Mouse (Mus musculus): Measurements from ENCODE around the gene Lamc2. TPM values are rescaled to one million over a fixed set of nuclear protein-coding genes. Genes with fewer than 3 reads are reported as not detected.
A peak's percentile ranks its signal among the peaks of the same experiment; 100 is the strongest.

Gene Lamc2
- polyA plus RNA-seq, 1 experiment from 2014 or later, result 4.0 TPM

- Histone ChIP-seq H3K4me2 (ENCODE audit: low read depth, low read length) (no peak overlapping the region), H3K4me3 (ENCODE audit: low read depth, low read length) (no peak overlapping the region), H3K27ac (replicated peaks; ENCODE audit: low read depth, low read length) (no peak overlapping the region), H3K27me3 (ENCODE audit: control insufficient read depth, insufficient read depth, low read length) (no peaks in the 10 kb centered on the region), H3K9me3 (replicated peaks; ENCODE audit: control insufficient read depth, low read length) (no peaks in the 10 kb centered on the region), H3K9ac (replicated peaks; ENCODE audit: low read length) (no peak overlapping the region), H3K36me3 (replicated peaks; ENCODE audit: control insufficient read depth, insufficient read depth, low read depth, low read length) (no peaks in the 10 kb centered on the region), H3K4me1 (ENCODE audit: control insufficient read depth, insufficient read depth, low read length) (no peaks in the 10 kb centered on the region)
- ATAC-seq (replicated peaks; ENCODE audit: insufficient number of reproducible peaks, low FRiP score, low TSS enrichment, low read depth) (no peak), DNase-seq (ENCODE audit: low spot score) (no peak)
- WGBS, result 91% methylated on average over 6 of the region's 6 CpGs
Measured at GRCm38 (mm10) chr1:153192945-153193344, 6.7 kb upstream of the Lamc2 start.

- DNase-seq (ENCODE audit: low spot score), result no peak
- no peak overlapping the region for H3K9ac ChIP-seq (replicated peaks; ENCODE audit: low read length)
- H3K4me2 ChIP-seq (ENCODE audit: low read depth, low read length), result no peak overlapping the region
- 83% methylated on average over 4 of the region's 4 CpGs for WGBS
- no peak for ATAC-seq (replicated peaks; ENCODE audit: insufficient number of reproducible peaks, low FRiP score, low TSS enrichment, low read depth)
- no peaks in the 10 kb centered on the region for H3K36me3 ChIP-seq (replicated peaks; ENCODE audit: control insufficient read depth, insufficient read depth, low read depth, low read length)
- no peaks in the 10 kb centered on the region for H3K27me3 ChIP-seq (ENCODE audit: control insufficient read depth, insufficient read depth, low read length)
- no peaks in the 10 kb centered on the region for H3K9me3 ChIP-seq (replicated peaks; ENCODE audit: control insufficient read depth, low read length)
- H3K4me1 ChIP-seq (ENCODE audit: control insufficient read depth, insufficient read depth, low read length), result no peaks in the 10 kb centered on the region
- H3K4me3 ChIP-seq (ENCODE audit: low read depth, low read length), result no peak overlapping the region
- H3K27ac ChIP-seq (replicated peaks; ENCODE audit: low read depth, low read length), result no peak overlapping the region
Measured at GRCm38 (mm10) chr1:153192379-153192778, 6.1 kb upstream of the Lamc2 start.

GRCm38 (mm10) chr1:153191943-153192329 lies 5.7 kb upstream of the Lamc2 start:
- Histone ChIP-seq H3K4me1 (ENCODE audit: control insufficient read depth, insufficient read depth, low read length) (no peaks in the 10 kb centered on the region), H3K27me3 (ENCODE audit: control insufficient read depth, insufficient read depth, low read length) (no peaks in the 10 kb centered on the region), H3K4me2 (ENCODE audit: low read depth, low read length) (no peak overlapping the region), H3K36me3 (replicated peaks; ENCODE audit: control insufficient read depth, insufficient read depth, low read depth, low read length) (no peaks in the 10 kb centered on the region), H3K9me3 (replicated peaks; ENCODE audit: control insufficient read depth, low read length) (no peaks in the 10 kb centered on the region), H3K4me3 (ENCODE audit: low read depth, low read length) (no peak overlapping the region), H3K9ac (replicated peaks; ENCODE audit: low read length) (no peak overlapping the region), H3K27ac (replicated peaks; ENCODE audit: low read depth, low read length) (no peak overlapping the region)
- DNase-seq (ENCODE audit: low spot score) (peak; percentile 53), ATAC-seq (replicated peaks; ENCODE audit: insufficient number of reproducible peaks, low FRiP score, low TSS enrichment, low read depth) (no peak)
- 23% methylated on average over 5 of the region's 5 CpGs for WGBS

GRCm38 (mm10) chr1:153191237-153191942 lies 5.1 kb upstream of the Lamc2 start:
- Histone ChIP-seq H3K4me3 (ENCODE audit: low read depth, low read length) (no peak overlapping the region), H3K27ac (replicated peaks; ENCODE audit: low read depth, low read length) (no peak overlapping the region), H3K9me3 (replicated peaks; ENCODE audit: control insufficient read depth, low read length) (no peaks in the 10 kb centered on the region), H3K36me3 (replicated peaks; ENCODE audit: control insufficient read depth, insufficient read depth, low read depth, low read length) (no peaks in the 10 kb centered on the region), H3K27me3 (ENCODE audit: control insufficient read depth, insufficient read depth, low read length) (no peaks in the 10 kb centered on the region; the same call in 1 of the 2 replicates), H3K4me1 (ENCODE audit: control insufficient read depth, insufficient read depth, low read length) (no peaks in the 10 kb centered on the region), H3K9ac (replicated peaks; ENCODE audit: low read length) (no peak overlapping the region), H3K4me2 (ENCODE audit: low read depth, low read length) (no peak overlapping the region)
- no peak for ATAC-seq (replicated peaks; ENCODE audit: insufficient number of reproducible peaks, low FRiP score, low TSS enrichment, low read depth)
- 68% methylated on average over 15 of the region's 15 CpGs for WGBS
- no peak for DNase-seq (ENCODE audit: low spot score)

- H3K4me3 ChIP-seq (ENCODE audit: low read depth, low read length), result no peak overlapping the region
- 88% methylated on average over 3 of the region's 3 CpGs for WGBS
- no peak for ATAC-seq (replicated peaks; ENCODE audit: insufficient number of reproducible peaks, low FRiP score, low TSS enrichment, low read depth)
- no peaks in the 10 kb centered on the region; the same call in 1 of the 2 replicates for H3K4me1 ChIP-seq (ENCODE audit: control insufficient read depth, insufficient read depth, low read length)
- no peak for DNase-seq (ENCODE audit: low spot score)
- peaks cover 16% of the 10 kb centered on the region for H3K27me3 ChIP-seq (ENCODE audit: control insufficient read depth, insufficient read depth, low read length)
- H3K36me3 ChIP-seq (replicated peaks; ENCODE audit: control insufficient read depth, insufficient read depth, low read depth, low read length), result no peaks in the 10 kb centered on the region
- H3K27ac ChIP-seq (replicated peaks; ENCODE audit: low read depth, low read length), result no peak overlapping the region
- H3K4me2 ChIP-seq (ENCODE audit: low read depth, low read length), result no peak overlapping the region
- H3K9me3 ChIP-seq (replicated peaks; ENCODE audit: control insufficient read depth, low read length), result no peaks in the 10 kb centered on the region
- no peak overlapping the region for H3K9ac ChIP-seq (replicated peaks; ENCODE audit: low read length)
Measured at GRCm38 (mm10) chr1:153188081-153188480, 1.8 kb upstream of the Lamc2 start.

GRCm38 (mm10) chr1:153180586-153181289 lies 5.5 kb downstream of the Lamc2 start:
- Histone ChIP-seq H3K4me1 (ENCODE audit: control insufficient read depth, insufficient read depth, low read length) (no peaks in the 10 kb centered on the region), H3K27me3 (ENCODE audit: control insufficient read depth, insufficient read depth, low read length) (peaks cover 12% of the 10 kb centered on the region; the same call in 1 of the 2 replicates), H3K4me2 (ENCODE audit: low read depth, low read length) (no peak overlapping the region), H3K4me3 (ENCODE audit: low read depth, low read length) (no peak overlapping the region), H3K27ac (replicated peaks; ENCODE audit: low read depth, low read length) (no peak overlapping the region), H3K9me3 (replicated peaks; ENCODE audit: control insufficient read depth, low read length) (no peaks in the 10 kb centered on the region), H3K9ac (replicated peaks; ENCODE audit: low read length) (no peak overlapping the region), H3K36me3 (replicated peaks; ENCODE audit: control insufficient read depth, insufficient read depth, low read depth, low read length) (no peaks in the 10 kb centered on the region)
- ATAC-seq (replicated peaks; ENCODE audit: insufficient number of reproducible peaks, low FRiP score, low TSS enrichment, low read depth) (no peak), DNase-seq (ENCODE audit: low spot score) (no peak)
- WGBS, result 55% methylated on average over 9 of the region's 9 CpGs

- H3K4me2 ChIP-seq (ENCODE audit: low read depth, low read length), result no peak overlapping the region
- H3K9ac ChIP-seq (replicated peaks; ENCODE audit: low read length), result no peak overlapping the region
- DNase-seq (ENCODE audit: low spot score) (no peak), ATAC-seq (replicated peaks; ENCODE audit: insufficient number of reproducible peaks, low FRiP score, low TSS enrichment, low read depth) (no peak)
- H3K4me1 ChIP-seq (ENCODE audit: control insufficient read depth, insufficient read depth, low read length), result no peaks in the 10 kb centered on the region
- no peaks in the 10 kb centered on the region for H3K9me3 ChIP-seq (replicated peaks; ENCODE audit: control insufficient read depth, low read length)
- no peak overlapping the region for H3K27ac ChIP-seq (replicated peaks; ENCODE audit: low read depth, low read length)
- WGBS, result 85% methylated on average over 4 of the region's 4 CpGs
- no peak overlapping the region for H3K4me3 ChIP-seq (ENCODE audit: low read depth, low read length)
- H3K27me3 ChIP-seq (ENCODE audit: control insufficient read depth, insufficient read depth, low read length), result 0 out of 2 replicates have a peak, but pooled peaks cover 7% of the 10 kb centered on the region
- no peaks in the 10 kb centered on the region for H3K36me3 ChIP-seq (replicated peaks; ENCODE audit: control insufficient read depth, insufficient read depth, low read depth, low read length)
Measured at GRCm38 (mm10) chr1:153180160-153180559, 6.1 kb downstream of the Lamc2 start.

- H3K4me2 ChIP-seq (ENCODE audit: low read depth, low read length), result no peak overlapping the region
- no peaks in the 10 kb centered on the region for H3K36me3 ChIP-seq (replicated peaks; ENCODE audit: control insufficient read depth, insufficient read depth, low read depth, low read length)
- no peaks in the 10 kb centered on the region for H3K27me3 ChIP-seq (ENCODE audit: control insufficient read depth, insufficient read depth, low read length)
- H3K4me1 ChIP-seq (ENCODE audit: control insufficient read depth, insufficient read depth, low read length), result no peaks in the 10 kb centered on the region
- no peak overlapping the region for H3K27ac ChIP-seq (replicated peaks; ENCODE audit: low read depth, low read length)
- H3K9ac ChIP-seq (replicated peaks; ENCODE audit: low read length), result no peak overlapping the region
- whole genome bisulfite sequencing, result 66% methylated on average over 12 of the region's 12 CpGs
- no peak overlapping the region for H3K4me3 ChIP-seq (ENCODE audit: low read depth, low read length)
- DNase-seq (ENCODE audit: low spot score), result peak; percentile 3
- ATAC-seq (replicated peaks; ENCODE audit: insufficient number of reproducible peaks, low FRiP score, low TSS enrichment, low read depth), result no peak
- no peaks in the 10 kb centered on the region for H3K9me3 ChIP-seq (replicated peaks; ENCODE audit: control insufficient read depth, low read length)
Measured at GRCm38 (mm10) chr1:153174801-153175200, 11.4 kb downstream of the Lamc2 start.
